Mouse (Mus musculus): ENCODE measurements around the gene Il17rb.

Il17rb gene

DNA sequence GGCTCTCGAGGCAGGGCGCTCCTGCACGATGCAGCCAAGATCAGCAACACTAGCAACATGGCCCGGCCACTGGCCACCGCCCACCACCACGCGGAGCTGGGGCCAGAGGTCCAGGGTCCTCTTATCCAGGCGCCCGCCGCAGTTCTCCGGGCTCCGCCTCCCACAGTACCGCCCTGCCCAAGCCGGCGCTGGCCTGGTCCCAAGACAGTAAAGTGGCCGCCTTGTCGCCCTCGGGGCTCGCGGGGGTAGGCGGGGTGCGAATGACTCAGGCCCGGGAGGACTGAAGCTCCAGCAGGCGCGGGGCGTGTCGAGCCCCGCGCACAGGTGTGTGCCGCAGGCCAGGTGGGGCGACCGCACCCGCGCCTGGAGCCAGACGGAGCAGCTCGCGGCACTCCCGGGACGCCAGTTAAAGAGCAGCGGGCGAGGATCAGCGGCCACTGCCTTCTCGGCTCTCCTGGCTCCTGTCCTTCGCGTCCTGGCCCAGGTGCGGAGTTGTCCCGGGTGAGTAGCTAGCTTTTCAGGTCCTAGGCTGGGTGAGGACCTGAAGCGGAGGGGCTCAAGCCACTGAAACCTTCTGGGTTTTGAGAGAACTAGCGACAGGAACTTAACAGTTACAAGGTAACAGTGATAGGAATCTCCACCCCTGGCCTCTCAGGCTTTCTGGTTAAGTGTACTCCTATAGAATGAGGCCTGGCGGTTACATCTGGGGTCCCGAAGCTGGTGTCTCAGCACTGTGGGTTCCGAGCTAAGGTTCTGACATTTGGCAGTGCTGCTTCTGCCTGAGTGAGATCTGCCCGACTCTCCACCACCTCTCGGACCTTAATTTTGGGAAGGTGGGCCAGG lies at the start of gene Il17rb, which contains the start of gene Chdh:
Il17rb (minus strand) TSS at position 164 of the 843 bp plus-strand sequence.
Chdh (plus strand) TSS at position 291 of the 843 bp plus-strand sequence.
- DNase-seq, result no peak

DNA sequence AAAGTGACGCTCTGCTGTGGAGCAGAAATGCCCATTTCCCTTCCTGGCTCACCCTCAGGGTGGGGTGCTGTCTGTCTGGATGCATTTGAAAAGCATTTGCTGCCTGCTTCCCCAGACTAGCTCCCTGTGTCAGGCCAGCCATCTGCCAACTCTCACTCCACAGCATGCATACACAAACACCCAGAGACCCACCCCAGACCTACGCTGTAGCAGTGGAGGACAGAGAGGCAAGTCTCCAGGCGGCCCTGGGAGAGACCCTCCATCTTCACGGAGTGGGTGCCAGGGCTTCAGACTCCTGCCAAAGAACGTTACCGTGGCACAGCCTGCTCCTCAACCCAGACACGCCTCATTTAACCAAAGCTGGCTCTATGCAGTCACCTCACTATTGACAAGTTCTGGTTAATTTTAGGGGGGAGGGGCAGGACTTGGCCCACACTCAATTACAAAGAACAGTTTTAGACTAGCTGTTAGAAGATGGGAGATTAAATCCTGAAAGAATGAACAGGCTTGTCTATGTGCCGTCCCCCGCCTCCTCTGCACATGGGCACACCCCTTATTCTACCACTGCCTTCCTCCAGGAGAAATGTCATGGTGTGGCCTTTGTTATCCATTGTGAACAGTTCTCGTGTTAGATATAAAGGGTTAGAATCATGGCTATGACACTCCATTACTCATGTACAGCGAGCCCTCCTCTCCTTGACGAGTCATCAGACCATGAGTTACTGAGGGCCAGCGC lies 47.5 kb upstream of the Il17rb start:
- no peak for DNase-seq

DNA sequence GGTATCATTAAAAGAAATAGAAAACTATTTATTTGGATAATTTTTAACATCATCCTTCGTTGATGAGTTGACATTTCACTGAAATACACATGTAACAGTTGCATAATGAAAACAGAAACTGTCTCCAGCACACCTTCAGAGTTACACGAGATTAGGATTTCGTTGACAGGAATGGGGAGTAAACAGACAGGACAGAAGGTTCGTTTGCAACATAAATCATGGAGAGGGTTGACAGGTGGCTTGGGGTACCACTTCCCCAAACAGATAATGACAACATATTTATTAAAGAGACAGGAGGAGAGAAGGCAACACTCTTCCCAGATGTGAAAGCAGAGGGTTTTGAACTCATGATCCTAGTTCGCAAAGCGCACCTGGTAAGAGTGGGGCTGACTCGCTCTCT lies 46.2 kb upstream of the Il17rb start:
- no peak for DNase-seq

DNA sequence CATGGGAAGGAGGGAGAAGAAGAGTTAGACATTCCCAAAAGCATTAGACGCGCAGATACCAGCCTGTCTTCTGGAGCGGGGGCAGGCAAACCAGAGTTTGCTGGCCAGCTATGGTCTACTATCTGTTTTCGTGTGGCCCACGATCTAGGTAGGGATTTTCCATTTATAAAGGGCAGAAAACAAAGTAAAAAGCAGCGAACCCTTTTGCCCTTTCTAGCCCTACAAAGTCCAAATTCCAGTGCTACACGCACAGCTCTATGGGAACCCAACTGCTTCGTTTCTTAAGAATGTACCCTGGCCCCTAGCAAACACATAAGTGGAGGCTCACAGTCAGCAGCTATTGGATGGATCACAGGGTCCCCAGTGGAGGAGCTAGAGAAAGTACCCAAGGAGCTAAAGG lies 41.6 kb upstream of the Il17rb start:
- no peak for DNase-seq

DNA sequence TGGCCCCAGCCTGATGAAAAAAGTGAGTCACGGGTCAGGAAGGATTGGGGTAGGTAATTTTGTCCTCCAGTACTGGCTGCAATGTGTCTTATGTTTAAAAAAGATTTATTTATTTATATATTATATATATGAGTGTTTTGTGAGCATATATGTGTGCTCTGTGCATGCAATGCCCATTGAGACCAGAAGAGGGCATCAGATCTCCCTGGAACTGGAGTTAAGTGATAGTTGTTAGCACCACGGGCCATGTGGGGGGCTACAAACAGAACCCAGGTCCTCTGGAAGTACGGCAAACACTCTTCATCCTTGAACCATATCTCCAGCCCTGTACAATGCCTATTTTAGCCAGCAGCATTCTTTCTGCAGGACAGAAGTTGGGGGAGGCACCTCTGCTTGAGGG lies 39.4 kb upstream of the Il17rb start:
- DNase-seq, result peak in 1 of 2 experiments; percentile 9

DNA sequence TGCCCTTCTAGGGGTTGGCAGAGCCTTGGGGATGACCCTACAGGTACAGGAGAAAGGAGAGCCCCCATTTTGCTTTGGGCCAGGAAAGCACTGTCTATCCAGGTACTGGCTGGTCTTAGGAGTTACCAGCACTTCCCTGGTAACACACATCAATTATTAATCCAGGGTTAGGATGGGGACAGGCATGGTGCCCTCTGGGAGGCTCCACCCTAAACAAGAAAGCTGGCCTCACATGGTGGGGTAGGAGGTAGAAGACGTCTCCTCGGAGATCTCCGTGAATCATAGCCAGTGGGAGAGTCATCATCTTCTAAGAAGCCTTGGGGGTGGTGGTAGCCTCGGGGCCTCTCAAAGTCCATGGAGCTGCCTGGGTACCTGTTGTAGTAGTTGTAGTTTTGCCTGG lies 38.3 kb upstream of the Il17rb start:
- no peak for DNase-seq

DNA sequence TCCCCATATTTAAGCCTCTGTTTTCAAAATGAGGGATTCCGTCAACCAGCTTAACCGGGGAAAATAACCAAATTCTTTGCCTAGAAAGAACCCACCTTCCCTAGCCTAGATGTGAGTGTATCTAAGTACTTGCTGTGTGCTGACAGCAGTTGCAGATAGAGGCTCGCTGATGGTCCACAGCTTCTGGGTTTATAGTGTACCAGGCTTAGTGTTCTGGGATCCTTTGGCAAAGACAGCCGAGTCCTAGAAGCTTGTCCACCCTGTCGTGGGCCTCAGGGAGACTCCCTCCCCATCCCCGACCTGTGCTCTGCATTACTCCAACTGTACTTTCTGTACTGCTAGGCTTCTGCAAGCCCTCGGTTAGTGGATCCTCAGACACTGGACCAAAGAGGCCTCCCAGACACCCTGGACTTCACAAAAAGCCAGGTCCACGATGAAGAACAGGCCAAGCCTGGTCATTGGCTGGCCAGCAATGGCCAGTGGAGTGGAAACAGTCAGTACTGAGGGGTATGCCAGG lies 37.1 kb upstream of the Il17rb start:
- DNase-seq, result no peak

DNA sequence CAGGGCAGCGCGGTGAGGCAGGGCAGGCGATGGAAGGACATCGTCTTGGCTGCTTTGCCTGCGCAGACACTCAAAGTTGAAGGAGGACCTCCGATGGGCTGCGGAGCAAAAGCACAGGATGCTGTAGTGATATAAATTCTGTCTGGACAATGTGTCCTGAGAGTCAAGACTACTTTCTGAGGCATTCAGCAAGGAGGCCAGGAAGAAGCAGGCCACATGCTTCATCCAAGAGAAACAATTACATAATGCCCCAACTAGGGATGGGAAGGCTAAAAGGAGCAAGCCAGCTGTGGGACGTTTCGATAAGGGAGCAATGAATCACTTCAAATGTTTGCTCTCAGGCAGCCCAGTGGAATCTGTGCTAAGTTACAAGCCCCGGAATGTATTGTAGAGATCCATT lies 36.5 kb upstream of the Il17rb start:
- DNase-seq, result no peak

DNA sequence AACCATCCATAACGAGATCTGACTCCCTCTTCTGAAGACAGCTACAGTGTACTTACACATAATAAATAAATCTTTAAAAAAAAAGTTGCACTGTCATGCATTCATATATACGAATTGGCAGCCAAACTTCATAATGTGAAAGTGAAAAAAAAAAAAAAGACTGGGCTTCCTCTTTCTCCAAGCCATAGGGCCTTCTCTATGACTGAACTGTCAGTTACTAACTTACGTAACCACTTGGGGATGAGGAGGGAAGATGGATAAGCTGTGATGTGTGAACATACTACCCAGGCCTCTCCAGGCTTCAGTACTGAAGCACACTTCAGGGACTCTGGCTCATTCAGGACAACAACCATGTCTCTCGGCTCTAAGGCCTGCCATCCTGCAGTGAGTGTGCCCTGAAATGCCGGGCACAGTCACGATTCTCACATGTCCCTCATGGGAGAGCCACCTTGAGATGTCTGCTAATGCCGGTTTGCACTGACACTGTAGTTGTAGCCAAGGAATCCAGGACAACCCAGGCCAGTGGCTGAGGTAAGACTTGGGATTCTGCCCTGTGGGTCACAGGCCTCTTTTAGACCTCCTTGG lies 34.8 kb upstream of the Il17rb start:
- no peak for DNase-seq

DNA sequence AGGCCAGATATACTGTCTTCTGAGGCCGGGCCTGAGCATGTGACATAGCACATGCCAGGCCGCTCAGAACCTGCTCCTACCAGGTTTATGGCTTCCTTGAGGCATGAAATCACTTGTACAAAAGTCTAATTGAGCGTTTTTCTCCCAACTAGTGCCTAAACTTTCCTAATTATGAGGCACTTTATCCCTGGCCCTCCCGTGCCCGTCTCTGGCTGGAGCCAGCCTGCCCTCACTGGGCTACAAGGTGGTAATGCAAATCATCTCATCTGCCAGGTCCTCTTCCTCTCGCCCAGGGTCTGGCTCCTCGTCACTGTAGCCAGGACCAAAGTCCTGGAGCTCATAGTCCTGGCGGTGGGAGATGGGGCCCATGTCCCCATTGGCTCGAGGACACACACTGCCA lies 33.1 kb upstream of the Il17rb start:
- no peak for DNase-seq

DNA sequence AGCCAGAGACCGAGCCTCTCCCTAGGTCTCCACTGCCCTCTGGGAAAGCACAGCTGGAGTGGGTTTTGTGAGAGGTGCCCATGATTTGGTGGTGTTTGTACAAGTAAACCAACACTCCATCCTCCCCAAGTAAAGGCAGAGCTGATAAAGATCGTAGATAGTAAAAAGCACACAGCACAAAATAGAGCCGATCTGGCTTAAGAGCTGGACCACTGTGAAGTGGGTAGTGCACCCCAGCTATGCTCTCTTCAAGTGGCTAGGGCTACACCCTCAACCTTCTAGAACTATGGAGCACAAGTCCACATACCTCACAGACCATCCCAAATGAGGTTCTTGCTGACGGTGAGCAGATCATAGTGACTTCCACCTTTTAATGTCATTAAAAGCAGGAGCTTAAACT lies 30.7 kb upstream of the Il17rb start:
- DNase-seq, result no peak

DNA sequence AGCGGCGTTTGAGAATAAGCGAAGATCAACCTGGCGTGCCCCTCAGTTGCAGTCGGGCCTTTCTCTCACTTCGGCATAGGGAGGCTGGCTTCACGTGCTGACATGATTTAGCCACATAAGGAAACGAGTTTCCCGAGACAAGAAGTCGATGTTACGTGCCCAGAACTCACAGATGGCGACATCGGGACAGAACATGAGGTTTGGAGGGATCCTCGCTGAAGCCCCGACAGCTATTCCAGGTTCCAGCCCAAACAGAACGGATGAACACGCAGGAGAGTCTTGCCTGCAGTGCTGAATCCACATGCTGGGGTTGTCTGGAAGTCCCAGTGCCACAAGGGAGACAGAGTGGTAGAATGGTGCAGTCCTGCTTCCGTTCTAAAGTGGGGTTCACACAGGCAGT lies 29.7 kb upstream of the Il17rb start:
- DNase-seq, result no peak

DNA sequence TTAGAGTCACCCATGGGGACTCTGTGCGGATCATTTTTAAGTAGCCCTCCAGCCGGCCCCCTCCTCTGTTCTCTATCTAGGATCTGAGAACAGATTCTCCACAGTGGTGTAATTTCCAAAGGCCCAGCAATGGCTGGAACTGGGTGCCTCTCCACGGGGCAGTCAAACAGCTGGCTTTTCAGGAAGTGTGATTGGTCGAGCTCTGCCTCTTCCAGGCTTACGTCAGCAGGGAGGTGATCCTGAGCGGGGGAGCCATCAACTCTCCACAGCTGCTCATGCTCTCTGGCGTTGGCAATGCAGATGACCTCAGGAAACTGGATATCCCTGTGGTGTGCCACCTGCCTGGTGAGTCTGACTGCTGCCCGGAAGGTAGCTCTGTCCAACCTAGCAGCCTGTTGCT lies 24.7 kb upstream of the Il17rb start:
- no peak for DNase-seq

DNA sequence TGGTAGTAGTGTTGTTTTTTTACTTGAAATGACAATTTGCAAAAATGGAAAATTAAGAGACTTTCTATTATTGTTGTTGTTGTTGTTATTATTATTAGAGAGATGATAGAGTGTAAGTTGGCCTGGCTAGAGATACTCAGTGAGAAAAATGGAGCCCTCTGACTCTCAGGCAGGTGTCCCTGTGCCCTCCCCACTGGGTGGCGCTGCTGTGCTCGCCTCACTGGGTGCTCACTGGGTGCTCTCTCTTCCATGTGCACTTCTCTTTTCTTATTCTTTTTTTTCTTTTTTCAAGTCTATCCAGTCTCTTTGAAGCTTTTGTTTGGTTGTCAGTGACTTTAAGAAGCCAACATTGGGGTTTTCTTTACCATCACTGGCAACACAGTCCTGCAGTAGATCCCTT lies 18.7 kb upstream of the Il17rb start:
- DNase-seq, result peak in 1 of 2 experiments; percentile 21

DNA sequence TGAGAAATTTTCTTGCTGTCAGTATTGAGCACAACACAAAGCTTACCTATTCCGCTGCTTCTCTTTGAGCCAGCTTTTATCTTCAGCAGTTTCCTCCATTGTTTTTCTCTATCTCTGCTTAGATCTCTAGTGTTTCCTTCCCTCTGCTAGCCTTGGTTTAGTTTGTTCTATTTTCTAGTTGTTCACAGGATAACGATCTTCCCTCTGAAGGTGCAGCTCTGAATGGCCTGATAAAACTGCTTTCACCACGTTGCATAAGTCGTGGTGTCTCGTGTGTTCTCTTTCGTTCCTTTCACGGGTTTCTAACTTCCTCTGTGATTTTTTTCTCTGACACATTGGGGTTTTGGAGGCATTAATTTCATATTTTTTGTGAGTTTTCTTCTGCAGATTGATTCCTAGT lies 15.7 kb upstream of the Il17rb start:
- DNase-seq, result no peak

DNA sequence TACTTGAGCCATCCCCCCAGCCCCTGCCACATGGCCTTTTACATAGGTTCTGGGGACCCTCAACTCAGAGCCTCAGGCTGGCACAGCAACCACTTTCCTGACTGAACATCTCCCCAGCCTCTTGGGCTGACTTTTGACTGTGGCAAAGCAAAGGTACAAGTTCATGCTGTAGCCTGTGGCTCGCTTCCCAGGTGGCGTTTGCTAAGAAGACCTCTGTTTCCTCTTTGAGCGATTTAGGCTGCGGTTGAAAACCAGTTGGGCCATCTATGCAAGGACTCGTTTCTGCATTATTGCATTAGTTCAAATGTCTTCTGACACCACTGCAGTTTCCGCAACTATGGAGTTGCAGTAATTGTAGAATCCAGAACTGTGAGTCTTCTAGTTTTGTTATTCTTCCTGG lies 13.8 kb upstream of the Il17rb start:
- no peak for DNase-seq

DNA sequence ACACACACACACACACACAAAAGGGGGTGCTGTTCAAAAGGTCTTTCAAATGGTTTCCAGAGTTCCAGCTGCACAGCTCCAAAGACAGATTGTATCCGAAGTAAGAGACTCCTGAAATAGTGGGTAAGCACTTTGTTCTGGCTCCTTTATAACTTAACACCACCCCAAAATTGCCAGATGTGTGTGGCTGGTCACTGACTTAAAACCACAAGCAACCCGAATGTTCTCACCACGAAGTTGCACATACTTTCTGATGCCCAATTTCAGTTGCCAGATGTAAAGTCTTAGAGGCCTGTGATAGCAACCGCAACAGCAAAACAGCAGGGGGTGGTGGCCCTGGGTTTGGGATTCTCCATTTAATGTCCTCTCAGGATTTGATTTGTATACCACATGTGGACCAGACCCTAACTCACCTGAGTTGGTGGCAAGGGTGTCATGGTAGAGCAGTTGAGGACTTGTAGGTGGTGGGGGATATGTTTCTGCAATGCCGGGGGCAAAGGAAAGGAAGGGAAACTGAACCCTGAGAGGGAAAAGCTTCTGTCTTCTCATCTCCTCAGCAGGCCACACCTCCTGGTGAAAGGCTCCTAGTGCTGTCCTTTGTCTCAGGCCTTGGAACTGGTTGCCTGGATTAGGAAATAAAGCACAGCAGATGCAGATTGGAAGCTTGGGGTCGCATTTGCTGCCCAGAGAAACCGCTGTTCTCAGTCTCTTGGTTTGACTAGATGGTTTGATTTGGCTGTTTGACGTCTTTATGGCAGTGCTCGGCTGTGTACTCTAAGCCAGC lies 11.3 kb upstream of the Il17rb start:
- DNase-seq, result no peak

DNA sequence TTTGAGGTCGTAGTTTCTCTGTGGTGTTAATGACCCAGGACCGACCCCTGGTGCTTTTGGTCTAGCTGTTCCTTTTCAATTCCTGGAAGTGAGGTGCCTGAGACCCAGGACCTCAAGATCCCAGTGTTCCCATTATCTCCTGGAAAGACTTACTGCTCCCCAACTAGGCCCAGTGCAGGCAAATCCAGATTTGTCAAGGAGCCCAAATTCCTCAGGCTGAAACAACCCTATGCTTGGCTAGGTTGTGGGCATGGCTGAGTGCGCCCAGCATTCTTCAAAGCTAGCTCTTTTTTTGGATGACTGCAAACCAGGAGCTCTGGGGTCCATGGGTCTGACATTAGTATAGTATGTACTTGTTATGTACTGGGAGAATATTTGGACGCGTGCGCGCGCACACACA lies 10.7 kb upstream of the Il17rb start:
- DNase-seq, result no peak

DNA sequence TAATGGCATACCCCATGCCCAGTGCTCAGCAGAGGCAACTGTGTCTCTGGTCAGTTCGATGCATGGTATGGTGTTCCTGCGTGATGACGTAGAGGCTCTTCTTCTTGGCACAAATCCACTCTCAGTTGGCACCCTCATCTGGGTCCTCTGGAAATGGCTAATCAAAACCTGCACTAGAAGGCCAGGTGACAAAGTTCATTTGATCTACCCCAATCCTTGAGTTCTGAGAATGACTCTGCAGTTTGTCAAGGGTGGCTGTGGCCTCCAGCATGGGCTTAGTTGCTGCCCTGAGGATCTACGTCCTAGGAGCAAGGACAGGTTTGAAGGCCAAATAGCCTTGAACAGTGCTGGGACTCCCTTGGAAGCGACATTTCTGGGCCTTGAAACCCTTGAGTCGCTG lies 10.2 kb upstream of the Il17rb start:
- no peak for DNase-seq

DNA sequence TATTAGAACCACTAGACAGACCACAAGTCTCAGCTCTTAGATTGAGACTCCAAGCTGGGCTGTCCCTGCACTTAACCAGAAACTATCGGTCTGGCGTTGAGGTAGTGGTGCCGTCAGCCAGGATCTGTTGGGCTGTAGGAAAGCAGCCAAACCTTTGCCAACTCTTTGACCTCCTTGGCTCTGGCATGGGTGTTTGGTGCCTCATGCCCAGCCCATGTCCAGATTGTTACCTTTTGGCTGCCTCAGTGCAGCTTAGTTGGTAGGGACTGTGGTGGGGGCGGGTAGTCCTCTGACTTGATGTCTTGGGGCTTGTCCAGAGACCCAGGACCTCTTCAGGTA lies 9.7 kb upstream of the Il17rb start:
- no peak for DNase-seq

DNA sequence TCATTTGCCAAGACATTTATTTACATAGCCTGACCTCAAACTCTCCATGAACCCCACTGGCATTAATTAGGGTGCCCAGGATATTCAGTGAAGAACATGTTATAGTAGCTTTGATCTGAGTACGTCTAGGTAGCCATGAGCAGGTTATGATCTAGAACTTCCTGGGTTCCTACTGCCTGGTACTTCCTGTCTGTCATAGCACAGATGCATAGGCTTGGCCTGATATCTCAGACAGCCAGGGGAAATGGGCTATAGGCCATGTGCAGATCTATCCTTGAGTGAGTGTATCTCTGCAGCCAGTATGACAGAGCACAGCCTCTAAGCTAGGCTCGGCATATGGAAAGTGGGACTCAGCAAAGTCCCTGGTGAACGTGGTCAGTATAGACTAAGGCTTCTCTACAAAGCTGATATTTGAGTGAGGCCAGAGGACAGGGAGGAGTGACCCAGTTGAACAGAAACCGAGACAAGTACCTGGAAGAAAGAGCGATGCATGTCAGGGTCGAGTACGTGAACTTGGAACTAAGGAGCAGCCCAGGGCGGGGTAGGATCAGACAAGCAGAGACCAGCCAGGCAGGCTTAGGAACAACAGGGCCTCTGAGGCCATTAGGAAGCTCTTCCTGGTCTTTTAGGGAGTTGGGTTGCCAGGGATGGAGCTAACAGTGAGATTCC lies 9.2 kb upstream of the Il17rb start:
- DNase-seq, result no peak

DNA sequence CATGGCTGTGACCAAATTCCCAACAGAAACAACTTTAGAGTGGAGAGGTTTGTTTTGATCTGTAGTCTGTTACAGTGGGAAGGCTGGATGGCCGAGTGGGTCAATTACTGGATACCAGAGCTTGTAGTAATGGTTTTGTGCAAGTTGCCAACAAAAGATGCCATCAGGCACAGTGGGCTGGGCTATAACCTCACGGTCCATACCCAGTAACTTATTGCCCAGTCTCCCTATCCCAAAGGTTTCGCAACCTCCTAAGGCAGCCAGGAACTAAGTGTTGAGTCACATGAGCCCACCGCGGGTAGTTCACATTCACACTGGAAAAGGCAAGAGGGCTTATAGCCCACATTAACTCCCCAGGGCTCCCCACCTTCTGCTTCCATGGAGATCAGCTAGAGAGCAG lies 8.0 kb upstream of the Il17rb start:
- DNase-seq, result no peak
